Mouse (Mus musculus) embryonic facial prominence, embryonic 10.5 days (tissue): ENCODE measurements around the gene Slc7a8. TPM values are rescaled to one million over a fixed set of nuclear protein-coding genes. Genes with fewer than 3 reads are reported as not detected.
A peak's percentile ranks its signal among the peaks of the same experiment; 100 is the strongest.

Source experiments
- DNase-seq: peaks from one replicate; pipeline ENCODE4 v3.0.0-alpha.2; 2017; ENCODE audit warnings: low spot score
- H3K27ac ChIP-seq: fragments of 300-500 bp; sonication (generic); replicated peaks from 2 replicates; pipeline ENCODE4 v1.5.1; 2016; ENCODE audit warnings: mild to moderate bottlenecking
- H3K27me3 ChIP-seq: fragments of 300-500 bp; sonication (generic); replicated peaks from 2 replicates; pipeline ENCODE4 v1.6.1; 2016; ENCODE audit warnings: low read depth, mild to moderate bottlenecking; ENCODE audit not compliant: poor library complexity, severe bottlenecking
- H3K36me3 ChIP-seq: fragments of 300-500 bp; sonication (generic); replicated peaks from 2 replicates; pipeline ENCODE4 v1.6.1; 2016; ENCODE audit warnings: mild to moderate bottlenecking, moderate library complexity
- H3K4me1 ChIP-seq: fragments of 300-500 bp; sonication (generic); 2 replicates; pipeline ENCODE4 v1.6.1; 2016
- H3K4me3 ChIP-seq: fragments of 300-500 bp; sonication (generic); 2 replicates; pipeline ENCODE4 v1.5.1; 2016; ENCODE audit warnings: mild to moderate bottlenecking, moderate library complexity
- H3K9me3 ChIP-seq: fragments of 300-500 bp; sonication (generic); 2 replicates; pipeline ENCODE4 v1.6.1; 2016; ENCODE audit warnings: mild to moderate bottlenecking
- WGBS: fragments of 180-500 bp; shearing (Covaris S2); methylation state at CpG from one replicate; pipeline ENCODE4 v1.1.7; 2016; 5-methylcytosine and 5-hydroxymethylcytosine counted together
- polyA plus RNA-seq: library from polyadenylated mRNA; unstranded; fragments of >200 nt; fragmentation: Nextera tagmentation; extraction: Ambion mirVana; gene quantifications from 2 replicates; pipeline ENCODE4 v1.2.1, GENCODE M21; 2016

The Slc7a8 gene
- polyA plus RNA-seq, 1 experiment from 2014 or later: 1.6 TPM

- no peak for DNase-seq
- H3K27ac ChIP-seq: no peak overlapping the region
- WGBS: 84% methylated on average over 16 of the region's 16 CpGs
- no peaks in the 10 kb centered on the region for H3K36me3 ChIP-seq
- H3K9me3 ChIP-seq: no peaks in the 10 kb centered on the region
- peaks cover 9% of the 10 kb centered on the region for H3K4me1 ChIP-seq
- 0 out of 2 replicates have a peak, but pooled peaks cover 6% of the 10 kb centered on the region for H3K27me3 ChIP-seq
- H3K4me3 ChIP-seq: no peak overlapping the region
These were observed 33.5 kb downstream of the Slc7a8 start for GRCm38 (mm10) chr14:54747942-54748917.

DNA sequence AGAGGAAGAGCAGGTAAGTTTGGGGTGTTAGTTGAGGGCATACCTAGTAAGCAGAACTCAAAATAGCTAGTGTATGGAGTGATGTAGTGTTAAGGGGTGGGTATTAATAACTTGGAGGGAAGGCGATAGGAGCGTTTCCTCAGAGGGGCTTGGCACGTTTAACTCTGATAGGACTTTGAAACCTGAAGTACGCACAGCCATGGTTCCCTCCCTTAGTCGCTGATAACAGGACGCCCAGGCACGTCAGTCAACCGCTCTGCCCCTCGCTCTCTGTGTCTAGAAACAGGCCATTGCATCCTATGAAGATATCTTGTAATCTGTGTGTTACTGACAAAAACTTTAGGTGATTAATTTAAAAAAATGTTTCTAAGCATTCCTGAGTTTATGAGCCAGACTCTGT lies 35.7 kb downstream of the Slc7a8 start:
- H3K27me3 ChIP-seq: 0 out of 2 replicates have a peak, but pooled peaks cover 3% of the 10 kb centered on the region
- no peaks in the 10 kb centered on the region for H3K9me3 ChIP-seq
- WGBS: 91% methylated on average over 9 of the region's 9 CpGs
- peaks cover 19% of the 10 kb centered on the region for H3K4me1 ChIP-seq
- DNase-seq: no peak
- H3K4me3 ChIP-seq: no peak overlapping the region
- no peak overlapping the region for H3K27ac ChIP-seq
- no peaks in the 10 kb centered on the region for H3K36me3 ChIP-seq

DNA sequence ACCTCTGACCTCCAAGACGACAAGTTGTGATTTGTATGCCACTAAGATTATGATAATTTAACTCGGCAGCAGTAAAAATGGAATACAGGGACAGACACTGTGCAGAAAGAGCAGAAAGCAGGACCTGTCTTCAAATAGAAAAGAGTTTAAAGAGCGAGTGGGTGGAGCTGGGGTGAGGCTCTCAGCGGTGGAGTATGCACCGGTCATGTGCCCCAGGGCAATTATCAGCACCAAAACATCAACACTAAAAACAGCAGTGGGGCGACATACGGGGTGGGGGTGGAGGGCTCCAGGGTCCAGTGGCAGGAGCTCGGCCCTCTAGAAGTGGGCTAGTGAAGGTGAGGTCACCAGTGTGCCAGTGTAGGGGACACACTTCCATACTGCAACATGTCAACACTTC lies 37.3 kb downstream of the Slc7a8 start:
- WGBS: 56% methylated on average over 8 of the region's 8 CpGs
- Histone ChIP-seq H3K4me1 (peaks cover 19% of the 10 kb centered on the region), H3K36me3 (no peaks in the 10 kb centered on the region), H3K27ac (no peak overlapping the region), H3K9me3 (no peaks in the 10 kb centered on the region), H3K27me3 (0 out of 2 replicates have a peak, but pooled peaks cover 3% of the 10 kb centered on the region), H3K4me3 (no peak overlapping the region)
- no peak for DNase-seq

GRCm38 (mm10) chr14:54742375-54742774 lies 39.4 kb downstream of the Slc7a8 start:
- Histone ChIP-seq H3K4me1 (peaks cover 22% of the 10 kb centered on the region), H3K27ac (0 out of 2 replicates have a peak overlapping the region, but pooled peaks have one; percentile 3), H3K4me3 (no peak overlapping the region), H3K9me3 (no peaks in the 10 kb centered on the region), H3K27me3 (0 out of 2 replicates have a peak, but pooled peaks cover 2% of the 10 kb centered on the region), H3K36me3 (no peaks in the 10 kb centered on the region)
- WGBS: 52% methylated on average over 2 of the region's 2 CpGs
- DNase-seq: peak; percentile 17

GRCm38 (mm10) chr14:54741721-54742120 lies 40.0 kb downstream of the Slc7a8 start:
- 85% methylated on average over 6 of the region's 6 CpGs for WGBS
- Histone ChIP-seq H3K9me3 (no peaks in the 10 kb centered on the region), H3K36me3 (no peaks in the 10 kb centered on the region), H3K4me3 (no peak overlapping the region), H3K27me3 (no peaks in the 10 kb centered on the region), H3K27ac (no peak overlapping the region), H3K4me1 (peaks cover 28% of the 10 kb centered on the region)
- DNase-seq: no peak

DNA sequence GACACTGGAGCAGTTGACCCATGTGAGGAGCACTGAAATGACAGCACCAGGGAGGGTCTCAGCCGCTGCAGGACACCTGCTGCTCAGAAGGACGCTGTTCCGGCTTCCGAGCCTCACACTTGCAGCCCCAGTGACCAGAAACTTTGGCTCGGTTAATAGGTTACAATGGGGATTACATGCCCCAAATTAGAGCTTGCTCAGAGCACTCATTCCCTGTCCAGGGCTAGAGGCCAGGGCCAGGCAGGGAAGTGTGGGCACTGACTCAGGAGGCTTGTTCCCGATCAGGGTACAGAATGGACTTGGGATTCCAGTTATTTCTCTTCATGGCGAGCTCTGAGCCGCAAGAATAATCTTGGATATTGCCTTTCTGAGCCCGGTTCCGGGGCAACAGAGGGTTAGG lies 44.1 kb downstream of the Slc7a8 start:
- H3K27ac ChIP-seq: no peak overlapping the region
- no peak overlapping the region for H3K4me3 ChIP-seq
- peaks cover 24% of the 10 kb centered on the region for H3K4me1 ChIP-seq
- WGBS: 74% methylated on average over 10 of the region's 10 CpGs
- DNase-seq: no peak
- H3K9me3 ChIP-seq: no peaks in the 10 kb centered on the region
- no peaks in the 10 kb centered on the region for H3K27me3 ChIP-seq
- H3K36me3 ChIP-seq: no peaks in the 10 kb centered on the region

GRCm38 (mm10) chr14:54736555-54737552 lies 44.9 kb downstream of the Slc7a8 start:
- Histone ChIP-seq H3K9me3 (no peaks in the 10 kb centered on the region), H3K4me1 (peaks cover 18% of the 10 kb centered on the region), H3K27me3 (no peaks in the 10 kb centered on the region), H3K36me3 (no peaks in the 10 kb centered on the region), H3K27ac (no peak overlapping the region), H3K4me3 (no peak overlapping the region)
- DNase-seq: peak; percentile 41
- 68% methylated on average over 14 of the region's 14 CpGs for whole genome bisulfite sequencing

DNA sequence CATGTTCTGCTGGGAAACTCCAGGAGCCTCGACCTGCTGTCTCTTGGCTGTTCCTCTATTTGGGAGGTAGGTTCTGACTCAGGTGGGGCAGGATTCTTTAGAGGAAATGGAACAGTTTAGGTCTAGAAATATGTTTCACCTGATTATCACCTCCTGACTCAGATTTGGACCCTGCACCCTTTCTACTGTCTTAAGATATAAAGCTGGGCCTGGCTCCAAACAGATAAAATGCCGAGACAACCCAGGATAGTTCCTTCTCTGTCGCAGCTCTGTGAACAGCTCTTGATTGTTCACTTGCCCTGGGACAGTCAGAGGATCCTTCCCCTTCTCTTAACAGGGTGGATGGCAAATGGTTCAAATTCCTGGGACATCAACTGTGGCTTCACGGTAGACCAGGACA lies 46.5 kb downstream of the Slc7a8 start:
- no peak overlapping the region for H3K4me3 ChIP-seq
- no peak for DNase-seq
- 81% methylated on average over 4 of the region's 4 CpGs for WGBS
- no peaks in the 10 kb centered on the region for H3K9me3 ChIP-seq
- no peaks in the 10 kb centered on the region for H3K27me3 ChIP-seq
- no peaks in the 10 kb centered on the region for H3K36me3 ChIP-seq
- peaks cover 16% of the 10 kb centered on the region for H3K4me1 ChIP-seq
- H3K27ac ChIP-seq: no peak overlapping the region

DNA sequence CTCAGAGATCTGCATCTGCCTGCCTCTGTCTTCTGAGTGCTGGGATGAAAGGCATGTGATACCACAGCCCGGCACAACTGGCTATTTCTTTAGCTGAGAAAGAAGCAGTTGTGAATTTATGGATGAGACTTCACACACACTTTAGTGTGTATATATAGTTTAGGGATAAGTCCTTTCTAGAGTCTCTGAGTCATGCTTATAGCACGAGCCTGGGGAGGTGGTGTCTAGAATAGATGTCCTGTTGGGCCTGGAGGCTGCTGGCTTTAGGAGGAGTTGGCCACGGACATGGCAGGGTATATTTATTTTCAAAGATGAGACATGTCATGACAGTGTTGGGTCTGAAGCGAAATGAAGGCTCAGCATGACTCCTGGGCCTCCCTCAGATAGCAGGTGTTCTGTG lies 47.7 kb downstream of the Slc7a8 start:
- no peak overlapping the region for H3K4me3 ChIP-seq
- H3K36me3 ChIP-seq: no peaks in the 10 kb centered on the region
- no peaks in the 10 kb centered on the region for H3K9me3 ChIP-seq
- H3K4me1 ChIP-seq: peaks cover 16% of the 10 kb centered on the region
- no peaks in the 10 kb centered on the region for H3K27me3 ChIP-seq
- WGBS: 82% methylated on average over 4 of the region's 4 CpGs
- H3K27ac ChIP-seq: no peak overlapping the region
- no peak for DNase-seq

DNA sequence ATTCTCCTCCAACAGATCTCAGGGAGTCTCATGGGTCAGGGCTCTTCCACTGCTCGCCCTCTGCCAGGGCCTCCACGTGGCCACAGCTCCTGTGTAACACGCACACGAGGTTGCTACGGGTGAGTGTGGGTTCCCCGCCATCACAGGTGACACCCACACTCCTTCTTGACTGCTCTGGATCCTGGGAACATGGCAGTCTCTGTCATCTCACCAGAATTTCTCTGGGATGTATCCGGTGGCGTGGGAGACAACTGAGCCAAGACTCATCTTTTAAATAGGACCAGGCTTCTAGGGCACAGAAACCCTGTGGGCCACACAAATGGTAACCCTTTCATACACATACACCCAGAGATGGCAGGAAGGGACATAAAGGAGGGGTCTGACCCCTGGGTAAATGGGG lies 49.5 kb downstream of the Slc7a8 start:
- Histone ChIP-seq H3K4me3 (no peak overlapping the region), H3K36me3 (no peaks in the 10 kb centered on the region), H3K4me1 (peaks cover 11% of the 10 kb centered on the region), H3K27ac (no peak overlapping the region), H3K9me3 (no peaks in the 10 kb centered on the region), H3K27me3 (no peaks in the 10 kb centered on the region)
- DNase-seq: no peak
- 92% methylated on average over 8 of the region's 8 CpGs for WGBS

DNA sequence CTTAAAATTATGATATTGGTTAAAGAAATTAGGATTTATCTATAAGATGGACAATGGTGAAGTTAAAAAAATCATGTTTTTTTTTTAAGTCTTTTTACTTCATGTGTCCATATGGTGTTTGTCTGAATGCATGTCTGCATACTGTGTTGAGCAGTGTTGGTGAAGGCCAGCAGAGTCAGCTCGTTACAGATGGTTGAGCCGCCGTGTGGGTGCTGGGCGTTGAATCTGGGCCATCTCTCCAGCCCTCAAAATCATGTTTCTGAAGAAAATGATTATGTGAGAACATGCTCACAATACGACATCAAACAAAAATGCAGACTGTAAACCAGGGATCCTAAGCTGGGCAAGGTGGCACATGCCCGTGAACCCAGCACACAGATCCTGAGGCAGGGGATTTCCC lies 51.4 kb downstream of the Slc7a8 start:
- Histone ChIP-seq H3K27ac (no peak overlapping the region), H3K9me3 (no peaks in the 10 kb centered on the region), H3K4me1 (peaks cover 5% of the 10 kb centered on the region; the same call in 1 of the 2 replicates), H3K27me3 (no peaks in the 10 kb centered on the region), H3K4me3 (no peak overlapping the region), H3K36me3 (no peaks in the 10 kb centered on the region)
- 88% methylated on average over 6 of the region's 6 CpGs for WGBS
- no peak for DNase-seq
